Mouse (Mus musculus) forebrain, embryonic 11.5 days (tissue): ENCODE results near the gene Rnf123. TPM values are rescaled to one million over a fixed set of nuclear protein-coding genes. Genes with fewer than 3 reads are reported as not detected.
"Not testable (repeated sequence)": the region's sequence is repeated elsewhere in the genome, so short reads cannot be mapped to it uniquely, and the experiment has no call there.

Experiments used
- ATAC-seq: fragments of 200-750 bp; cut with Nextera tagmentation; replicated peaks from 2 replicates; pipeline ENCODE4 v1.8.0; 2017; ENCODE audit warnings: moderate TSS enrichment; ENCODE audit not compliant: low FRiP score
- DNase-seq: peaks from one replicate; pipeline ENCODE4 v3.0.0-alpha.2; 2017; ENCODE audit warnings: low spot score
- H3K27ac ChIP-seq: fragments of 300-500 bp; sonication (generic); 2 replicates; pipeline ENCODE4 v1.5.1; 2014; ENCODE audit warnings: low read depth, low read length
- H3K27me3 ChIP-seq: fragments of 300-500 bp; sonication (generic); 2 replicates; pipeline ENCODE4 v1.6.1; 2014; ENCODE audit warnings: mild to moderate bottlenecking, low read length, mixed read lengths; ENCODE audit not compliant: control insufficient read depth, insufficient read depth
- H3K36me3 ChIP-seq: fragments of 300-500 bp; sonication (generic); 2 replicates; pipeline ENCODE4 v1.6.1; 2014; ENCODE audit warnings: mild to moderate bottlenecking, low read length, moderate library complexity, mixed read lengths; ENCODE audit not compliant: control insufficient read depth, insufficient read depth
- H3K4me1 ChIP-seq: fragments of 300-500 bp; sonication (generic); replicated peaks from 2 replicates; pipeline ENCODE4 v1.6.1; 2014; ENCODE audit warnings: low read length, mixed read lengths; ENCODE audit not compliant: control insufficient read depth, insufficient read depth
- H3K4me2 ChIP-seq: fragments of 300-500 bp; sonication (generic); 2 replicates; pipeline ENCODE4 v1.6.1; 2014; ENCODE audit warnings: low read depth, mild to moderate bottlenecking, low read length, moderate library complexity, mixed read lengths; ENCODE audit not compliant: severe bottlenecking
- H3K4me3 ChIP-seq: fragments of 300-500 bp; sonication (generic); 2 replicates; pipeline ENCODE4 v1.5.1; 2014; ENCODE audit warnings: low read depth, low read length
- H3K9ac ChIP-seq: fragments of 300-500 bp; sonication (generic); 2 replicates; pipeline ENCODE4 v1.6.1; 2014; ENCODE audit warnings: low read length
- H3K9me3 ChIP-seq: fragments of 300-500 bp; sonication (generic); 2 replicates; pipeline ENCODE4 v1.6.1; 2016; ENCODE audit warnings: low read length, mixed read lengths; ENCODE audit not compliant: control insufficient read depth
- WGBS: fragments of 180-500 bp; shearing (Covaris S2); extraction: QIAGEN DNeasy Blood & Tissue Kit; methylation state at CpG from one replicate; pipeline ENCODE4 v1.1.7; 2014; 5-methylcytosine and 5-hydroxymethylcytosine counted together
- polyA plus RNA-seq: library from polyadenylated mRNA; unstranded; fragments of >200 nt; fragmentation: Nextera tagmentation; extraction: Ambion mirVana; gene quantifications from 2 replicates; pipeline ENCODE4 v1.2.1, GENCODE M21; 2014

Gene Rnf123
- polyA plus RNA-seq, 1 experiment from 2014 or later = 34.7 TPM

DNA sequence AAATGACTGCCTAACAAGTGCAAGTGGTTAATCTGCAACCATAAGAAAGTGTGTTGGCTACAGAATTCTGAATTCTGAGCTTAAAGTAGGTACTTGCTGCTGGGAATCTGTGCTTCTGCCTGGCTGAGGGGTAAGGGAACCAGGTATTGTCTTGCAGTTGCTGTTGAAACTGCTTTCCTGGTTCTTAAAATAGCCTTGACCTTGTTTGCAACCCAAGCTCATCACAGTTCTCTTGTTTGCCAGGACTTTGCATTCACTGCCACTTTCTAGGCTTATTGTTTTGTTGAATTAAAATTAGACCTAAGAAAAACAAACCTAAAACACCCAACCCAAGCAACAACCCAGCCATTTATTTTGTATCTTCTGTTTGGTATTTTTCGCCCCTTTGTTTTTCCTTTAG lies 62.4 kb downstream of the Rnf123 start:
- H3K4me3 ChIP-seq = no peak overlapping the region
- H3K4me1 ChIP-seq = no peaks in the 10 kb centered on the region
- 90% methylated on average over 1 of the region's 1 CpGs for WGBS
- no peaks in the 10 kb centered on the region; the same call in none of the 2 replicates for H3K36me3 ChIP-seq
- ATAC-seq (no peak), DNase-seq (no peak)
- H3K9me3 ChIP-seq = no peaks in the 10 kb centered on the region
- H3K4me2 ChIP-seq = no peak overlapping the region
- H3K9ac ChIP-seq = no peak overlapping the region
- H3K27ac ChIP-seq = no peak overlapping the region
- H3K27me3 ChIP-seq = no peaks in the 10 kb centered on the region

- Histone ChIP-seq H3K4me2 (no peak overlapping the region), H3K36me3 (no peaks in the 10 kb centered on the region; the same call in 1 of the 2 replicates), H3K27me3 (no peaks in the 10 kb centered on the region), H3K4me1 (no peaks in the 10 kb centered on the region), H3K9ac (no peak overlapping the region), H3K9me3 (no peaks in the 10 kb centered on the region), H3K27ac (no peak overlapping the region), H3K4me3 (no peak overlapping the region)
- 80% methylated on average over 3 of the region's 3 CpGs for WGBS
- DNase-seq (no peak), ATAC-seq (no peak)
Measured at GRCm38 (mm10) chr9:108017127-108017526, 66.0 kb downstream of the Rnf123 start.

DNA sequence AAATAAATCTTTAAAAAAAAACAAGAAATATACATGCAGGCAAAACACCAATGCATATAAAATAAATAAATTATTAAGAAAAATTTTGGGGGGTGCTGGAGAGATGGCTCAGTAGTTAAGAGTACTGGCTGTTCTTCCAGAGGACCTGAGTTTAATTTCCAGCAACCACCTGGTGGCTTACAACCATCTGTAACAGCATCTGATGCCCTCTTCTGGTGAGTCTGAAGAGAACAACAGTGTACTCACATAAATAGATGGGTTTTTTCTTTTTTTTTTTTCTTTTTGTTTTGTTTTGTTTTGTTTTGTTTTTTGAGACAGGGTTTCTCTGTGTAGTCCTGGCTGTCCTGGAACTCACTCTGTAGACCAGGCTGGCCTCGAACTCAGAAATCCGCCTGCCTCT lies 69.6 kb downstream of the Rnf123 start:
- H3K9ac ChIP-seq, DNase-seq, H3K9me3 ChIP-seq, H3K4me3 ChIP-seq, H3K27ac ChIP-seq, H3K4me2 ChIP-seq, ATAC-seq, H3K36me3 ChIP-seq, H3K27me3 ChIP-seq, H3K4me1 ChIP-seq: not testable (repeated sequence)
- 87% methylated on average over 2 of the region's 2 CpGs for WGBS

- DNase-seq = no peak
- Histone ChIP-seq H3K4me1 (no peaks in the 10 kb centered on the region), H3K27ac (no peak overlapping the region), H3K36me3 (no peaks in the 10 kb centered on the region; the same call in 1 of the 2 replicates), H3K4me3 (no peak overlapping the region), H3K27me3 (no peaks in the 10 kb centered on the region), H3K4me2 (no peak overlapping the region), H3K9me3 (no peaks in the 10 kb centered on the region), H3K9ac (no peak overlapping the region)
- ATAC-seq = no peak
Measured at GRCm38 (mm10) chr9:108010385-108010784, 72.8 kb downstream of the Rnf123 start.

- Histone ChIP-seq H3K4me3 (no peak overlapping the region), H3K4me1 (peaks cover 5% of the 10 kb centered on the region), H3K36me3 (no peaks in the 10 kb centered on the region; the same call in 1 of the 2 replicates), H3K27ac (no peak overlapping the region), H3K9me3 (no peaks in the 10 kb centered on the region), H3K4me2 (no peak overlapping the region), H3K27me3 (no peaks in the 10 kb centered on the region), H3K9ac (no peak overlapping the region)
- ATAC-seq = no peak
- 95% methylated on average over 5 of the region's 5 CpGs for WGBS
- no peak for DNase-seq
Measured at GRCm38 (mm10) chr9:108008041-108008440, 75.1 kb downstream of the Rnf123 start.

DNA sequence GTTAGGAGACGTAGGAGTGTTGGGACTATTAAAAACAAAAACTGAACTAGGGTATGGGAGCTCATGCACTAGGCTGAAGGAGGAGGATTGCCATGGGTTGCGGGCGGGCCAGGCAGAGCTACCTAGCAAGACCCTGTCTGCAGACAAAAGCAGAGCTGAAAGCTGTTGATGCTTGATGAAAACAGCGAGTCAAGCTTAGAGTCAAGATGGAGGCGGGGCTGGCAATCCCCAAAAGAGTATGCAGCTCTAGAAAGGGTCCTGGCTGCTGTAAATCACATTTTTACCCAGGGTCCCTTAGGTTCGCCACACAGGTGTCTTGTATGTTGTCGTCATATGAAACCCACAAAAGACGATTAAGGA lies 79.6 kb downstream of the Rnf123 start:
- Histone ChIP-seq H3K36me3 (no peaks in the 10 kb centered on the region), H3K9ac (peak overlapping the region; percentile 94), H3K4me3 (peak overlapping the region; percentile 99), H3K27ac (0 out of 2 replicates have a peak overlapping the region, but pooled peaks have one; percentile 82), H3K27me3 (no peaks in the 10 kb centered on the region), H3K4me1 (peaks cover 5% of the 10 kb centered on the region), H3K9me3 (no peaks in the 10 kb centered on the region), H3K4me2 (peak overlapping the region; percentile 85)
- ATAC-seq = no peak
- 18% methylated on average over 8 of the region's 8 CpGs for WGBS
- no peak for DNase-seq

DNA sequence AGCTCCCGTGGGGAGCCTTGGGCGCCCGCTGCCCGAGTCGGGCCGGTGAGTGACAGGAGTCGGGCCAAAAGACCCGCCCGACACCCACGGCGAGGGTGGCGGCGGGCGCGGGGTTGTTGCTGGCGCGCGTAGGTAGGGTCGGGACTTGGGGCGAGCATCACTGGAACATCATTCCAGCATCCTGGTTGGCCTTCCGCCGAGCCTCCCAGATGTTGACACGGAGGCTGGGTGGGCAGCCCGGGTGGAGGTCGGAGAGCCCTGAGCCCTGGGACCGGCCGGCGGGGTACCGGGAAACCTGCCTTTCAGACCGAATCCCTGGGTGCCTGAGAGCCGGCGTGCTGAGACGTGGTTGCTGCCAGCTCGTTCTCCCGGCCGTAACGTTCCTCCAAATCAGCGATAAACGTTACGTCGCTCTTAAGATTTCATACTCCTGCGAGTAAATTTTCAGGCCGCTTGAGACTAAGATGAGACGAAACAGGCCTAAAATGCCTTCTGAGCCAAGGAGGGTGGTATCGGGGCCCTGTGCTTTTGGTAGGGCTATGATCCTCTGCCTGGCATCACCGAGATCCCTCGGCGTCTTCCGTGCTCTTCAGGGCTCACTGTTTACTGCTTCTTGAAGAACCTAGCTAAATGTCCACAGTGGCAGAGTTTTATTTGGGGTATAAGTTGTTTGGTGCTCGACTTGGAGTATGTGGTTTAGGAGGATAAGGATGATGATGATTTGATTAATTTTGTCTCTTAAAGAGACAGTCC lies 80.2 kb downstream of the Rnf123 start:
- under 1% methylated on average over 49 of the region's 50 CpGs for WGBS
- no peaks in the 10 kb centered on the region for H3K9me3 ChIP-seq
- no peak; the same call in 1 of the 2 replicates for ATAC-seq
- DNase-seq = no peak
- H3K27me3 ChIP-seq = no peaks in the 10 kb centered on the region
- peak overlapping the region; percentile 99 for H3K4me3 ChIP-seq
- peak overlapping the region; percentile 85 for H3K4me2 ChIP-seq
- H3K9ac ChIP-seq = peak overlapping the region; percentile 94
- no peaks in the 10 kb centered on the region for H3K36me3 ChIP-seq
- H3K4me1 ChIP-seq = peaks cover 5% of the 10 kb centered on the region
- peak overlapping the region; percentile 82 for H3K27ac ChIP-seq

GRCm38 (mm10) chr9:108001922-108002770 lies 81.0 kb downstream of the Rnf123 start, which contains the start of gene Ip6k1:
Gene Ip6k1, plus strand, starts transcription at chr9:108002501.
- H3K9ac ChIP-seq = peak within 1 kb of the TSS; percentile 94
- H3K4me2 ChIP-seq = peak within 1 kb of the TSS; percentile 85
- peak; percentile 99 for ATAC-seq
- H3K9me3 ChIP-seq = no peaks in the 10 kb centered on the region
- peak within 1 kb of the TSS; percentile 82 for H3K27ac ChIP-seq
- WGBS = under 1% methylated on average over 50 of the region's 51 CpGs
- peak; percentile 99 for DNase-seq
- H3K4me1 ChIP-seq = peaks cover 5% of the 10 kb centered on the region
- H3K27me3 ChIP-seq = no peaks in the 10 kb centered on the region
- peak within 1 kb of the TSS; percentile 99 for H3K4me3 ChIP-seq
- no peaks in the 10 kb centered on the region for H3K36me3 ChIP-seq
